Mouse (Mus musculus) Patski (cell line): ENCODE measurements around the gene Proser2. TPM values are rescaled to one million over a fixed set of nuclear protein-coding genes. Genes with fewer than 3 reads are reported as not detected.
"Not testable (repeated sequence)": the region's sequence is repeated elsewhere in the genome, so short reads cannot be mapped to it uniquely, and the experiment has no call there.

Experiments used
- ATAC-seq: fragments of 100-300 bp; one replicate; pipeline ENCODE4 v1.8.0; 2021
- CTCF ChIA-PET: fragments of 350-600 bp; sonication (Branson Sonifier 250); formaldehyde crosslinking; loops from one replicate; lab custom pipeline; 2022; ENCODE audit warnings: inconsistent platforms; lab: Charles Lee
- POLR2A ChIA-PET: fragments of 350-600 bp; sonication (Branson Sonifier 250); formaldehyde crosslinking; loops from one replicate; lab custom pipeline; 2022; ENCODE audit warnings: antibody characterized with exemption, inconsistent platforms; lab: Charles Lee
- DNase-seq: peaks from one replicate; pipeline ENCODE4 v3.0.0-alpha.2; 2011; ENCODE audit warnings: low read depth, low spot score
- H3K27me3 ChIP-seq: fragments of 371-371 bp; one replicate; pipeline ENCODE4 v1.5.1; 2021
- CTCF ChIP-seq: fragments of 100-300 bp; IDR thresholded peaks from one replicate; pipeline ENCODE4 v1.5.1; 2021
- in situ Hi-C: fragments of 300-500 bp; cut with MboI; formaldehyde crosslinking; loops from 3 replicates; pipeline ENCODE4 v1.11.1; 2018; ENCODE audit warnings: low pct_unique_long_range_greater_than_20kb, mixed read lengths
- polyA plus RNA-seq: library from polyadenylated mRNA; unstranded; gene quantifications from one replicate; pipeline ENCODE4 v1.2.3, GENCODE M21; 2021

Proser2 gene
- polyA plus RNA-seq, 1 experiment from 2014 or later, result 45.6 TPM

DNA sequence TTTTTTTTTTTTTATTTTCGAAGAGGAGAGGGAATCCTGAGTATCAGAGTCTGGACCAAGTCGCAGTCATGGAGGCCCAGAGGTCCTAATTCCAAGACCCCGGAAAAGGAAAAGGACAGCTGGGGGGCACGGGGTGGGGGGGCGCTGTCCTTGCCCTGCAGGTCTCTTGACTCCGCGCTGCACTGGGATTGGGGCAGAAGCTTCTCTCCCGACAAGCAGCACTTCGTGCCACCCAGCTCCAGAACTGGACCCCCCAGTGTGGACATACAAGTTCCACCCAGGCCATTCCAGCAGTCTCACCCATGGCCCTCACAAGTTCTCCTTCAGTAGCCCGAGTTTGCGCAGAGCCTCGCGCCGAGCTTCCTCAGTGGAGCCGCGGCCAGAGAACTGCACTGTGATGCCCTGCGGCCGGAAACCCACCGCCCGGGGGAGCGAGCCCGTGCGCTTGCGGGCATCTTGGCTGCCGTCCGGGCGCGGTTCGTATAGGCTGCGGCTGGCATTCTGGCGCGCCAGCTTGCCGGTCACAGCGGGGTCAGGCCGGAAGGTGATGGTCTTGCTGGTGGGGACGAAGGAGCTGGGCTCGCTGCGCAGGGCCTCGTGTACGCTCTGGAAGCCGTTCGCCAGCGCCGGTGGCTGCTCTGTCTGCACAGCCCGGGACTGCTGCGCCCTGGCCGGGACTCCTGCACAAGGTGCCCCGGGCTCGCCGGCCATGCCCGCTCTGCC, 29.8 kb downstream of the Proser2 start:
- H3K27me3 ChIP-seq, result no peaks in the 10 kb centered on the region
- ChIA-PET POLR2A (no interaction called here), CTCF (interaction anchor here (1.2 kb wide), 1 partner anchor 20 kb away, joined by 3 read pairs; no protein-coding TSS in a partner anchor)
- in situ Hi-C loops, result no loop called here
- no peak for TF ChIP-seq CTCF
- no peak for ATAC-seq
- no peak for DNase-seq

DNA sequence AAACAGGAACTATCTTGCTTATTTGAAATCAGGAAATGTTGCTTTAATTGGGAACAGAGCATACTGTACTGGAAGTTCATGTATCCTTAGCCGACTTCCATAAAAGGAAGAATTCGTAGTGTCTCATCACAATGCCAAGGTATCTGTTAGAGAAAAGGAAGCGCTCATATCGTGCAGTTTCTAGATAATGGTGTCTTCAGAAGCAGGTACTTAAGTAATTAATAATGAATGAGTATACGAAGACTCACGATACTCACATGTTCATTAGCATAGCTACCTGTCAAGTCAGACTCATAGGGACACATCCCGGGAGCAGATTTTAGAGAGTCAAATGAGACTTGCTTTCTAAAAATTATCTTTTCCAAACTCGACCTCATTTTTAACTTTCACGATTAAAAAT, 30.6 kb downstream of the Proser2 start:
- ATAC-seq (no peak), DNase-seq (no peak)
- no peak for TF ChIP-seq CTCF
- H3K27me3 ChIP-seq, result no peaks in the 10 kb centered on the region
- POLR2A ChIA-PET, result no interaction called here
- in situ Hi-C loops, result no loop called here
- CTCF ChIA-PET, result no interaction called here

DNA sequence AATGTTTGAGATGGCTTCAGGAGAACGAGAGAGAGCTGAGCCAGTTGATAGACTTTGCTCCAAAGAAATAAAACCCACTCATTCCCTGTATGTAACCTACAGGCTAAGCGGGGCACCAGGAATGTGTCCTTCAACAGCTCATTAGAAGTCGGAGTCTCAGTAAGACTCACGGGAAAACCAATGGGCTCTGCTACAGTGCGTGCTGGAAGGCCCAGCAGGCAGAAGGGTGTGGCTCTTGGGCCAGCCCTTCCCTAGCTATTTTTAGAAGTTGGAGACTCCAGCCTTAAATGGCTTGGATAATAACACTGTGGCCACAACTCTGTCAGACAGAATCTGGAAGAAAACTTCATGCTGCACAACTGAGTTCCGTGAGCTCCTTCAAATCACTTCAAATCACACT, 31.1 kb downstream of the Proser2 start:
- TF ChIP-seq CTCF, result no peak
- in situ Hi-C loops, result no loop called here
- DNase-seq (no peak), ATAC-seq (no peak)
- H3K27me3 ChIP-seq, result no peaks in the 10 kb centered on the region
- ChIA-PET CTCF (interaction anchor here (0.7 kb wide), 1 partner anchor 66 kb away, joined by 3 read pairs; no protein-coding TSS in a partner anchor), POLR2A (interaction anchor here (0.7 kb wide), 1 partner anchor 10 kb away, joined by 4 read pairs; no protein-coding TSS in a partner anchor)

DNA sequence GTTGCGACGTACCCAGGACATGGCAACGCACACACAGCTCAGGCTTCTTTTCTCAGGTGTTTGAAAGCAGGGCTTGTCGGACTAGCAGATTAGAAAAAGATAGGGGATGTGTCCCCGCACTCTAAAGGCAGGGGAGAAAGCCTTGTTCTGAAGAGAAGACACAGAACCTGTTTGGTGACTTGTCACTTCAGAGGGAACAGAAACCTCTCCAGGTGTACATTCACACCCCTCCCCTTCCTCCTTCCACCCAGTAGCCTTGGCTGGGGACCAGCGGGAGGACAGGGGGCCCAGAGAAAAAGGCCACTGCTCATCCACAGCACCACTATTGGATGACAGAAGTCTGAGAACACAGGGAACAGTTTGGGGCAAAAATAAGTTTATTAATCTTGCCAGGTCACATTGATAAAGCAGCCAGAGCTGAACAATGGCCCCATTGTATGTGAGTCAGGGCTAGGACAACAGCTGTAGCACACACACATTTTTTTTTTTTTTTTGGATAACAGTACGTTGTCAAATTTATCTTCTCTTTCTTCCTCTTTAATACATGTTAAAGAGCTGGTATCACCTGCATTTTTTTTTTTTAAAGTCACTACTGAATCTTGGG, 32.8 kb downstream of the Proser2 start:
- CTCF ChIA-PET, result no interaction called here
- no peak for ATAC-seq
- in situ Hi-C loops, result no loop called here
- no peaks in the 10 kb centered on the region for H3K27me3 ChIP-seq
- POLR2A ChIA-PET, result interaction anchor here (0.6 kb wide), 1 partner anchor 16 kb away, joined by 3 read pairs; no protein-coding TSS in a partner anchor
- TF ChIP-seq CTCF, result no peak
- DNase-seq, result no peak

DNA sequence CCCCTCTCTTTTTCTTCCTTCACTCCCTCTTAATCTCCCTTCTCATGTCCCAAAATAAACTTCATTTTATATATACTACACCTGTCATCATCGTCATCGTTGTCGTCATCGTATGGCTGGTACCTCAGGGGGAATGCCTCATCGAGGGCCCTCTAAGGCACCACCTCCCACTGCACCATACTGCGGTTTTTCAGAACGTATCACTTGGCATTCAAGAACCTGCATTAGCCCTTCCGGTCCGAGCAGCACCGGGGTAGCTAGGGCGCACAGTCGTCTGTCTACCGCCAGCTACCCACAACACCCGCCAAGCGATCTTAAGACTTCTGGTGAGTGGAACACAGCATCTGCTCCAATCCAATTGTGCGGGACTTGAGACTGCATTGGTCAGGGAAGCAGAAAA, 40.1 kb downstream of the Proser2 start:
- in situ Hi-C loops, H3K27me3 ChIP-seq, CTCF ChIA-PET, POLR2A ChIA-PET, ATAC-seq, DNase-seq: not testable (repeated sequence)

DNA sequence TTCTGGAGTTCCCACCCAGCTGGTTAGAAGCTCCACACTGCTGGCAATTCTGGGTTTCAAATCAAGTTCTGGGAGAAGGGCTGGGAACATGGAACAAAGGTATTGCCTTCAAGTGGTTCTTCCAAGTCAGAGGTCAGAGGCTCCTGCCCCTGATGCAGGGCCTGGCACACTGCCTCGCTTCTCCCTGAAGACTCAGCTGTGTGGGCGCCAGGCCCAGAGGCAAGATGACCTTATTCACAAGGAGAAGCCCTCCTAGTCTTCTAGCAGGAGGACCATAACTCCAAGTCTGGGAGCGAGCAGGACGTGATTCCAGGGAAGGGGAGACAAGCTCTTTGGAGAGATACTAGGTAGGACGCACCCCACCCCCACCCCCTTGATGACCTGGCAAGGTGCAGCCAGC, 42.9 kb downstream of the Proser2 start:
- CTCF ChIA-PET, result interaction anchor here (0.9 to 1.4 kb wide), 2 partner anchors 9 to 18 kb away, joined by 3 read pairs; no protein-coding TSS in a partner anchor
- no peaks in the 10 kb centered on the region for H3K27me3 ChIP-seq
- ATAC-seq (no peak), DNase-seq (no peak)
- in situ Hi-C loops, result no loop called here
- TF ChIP-seq CTCF, result no peak
- POLR2A ChIA-PET, result no interaction called here

DNA sequence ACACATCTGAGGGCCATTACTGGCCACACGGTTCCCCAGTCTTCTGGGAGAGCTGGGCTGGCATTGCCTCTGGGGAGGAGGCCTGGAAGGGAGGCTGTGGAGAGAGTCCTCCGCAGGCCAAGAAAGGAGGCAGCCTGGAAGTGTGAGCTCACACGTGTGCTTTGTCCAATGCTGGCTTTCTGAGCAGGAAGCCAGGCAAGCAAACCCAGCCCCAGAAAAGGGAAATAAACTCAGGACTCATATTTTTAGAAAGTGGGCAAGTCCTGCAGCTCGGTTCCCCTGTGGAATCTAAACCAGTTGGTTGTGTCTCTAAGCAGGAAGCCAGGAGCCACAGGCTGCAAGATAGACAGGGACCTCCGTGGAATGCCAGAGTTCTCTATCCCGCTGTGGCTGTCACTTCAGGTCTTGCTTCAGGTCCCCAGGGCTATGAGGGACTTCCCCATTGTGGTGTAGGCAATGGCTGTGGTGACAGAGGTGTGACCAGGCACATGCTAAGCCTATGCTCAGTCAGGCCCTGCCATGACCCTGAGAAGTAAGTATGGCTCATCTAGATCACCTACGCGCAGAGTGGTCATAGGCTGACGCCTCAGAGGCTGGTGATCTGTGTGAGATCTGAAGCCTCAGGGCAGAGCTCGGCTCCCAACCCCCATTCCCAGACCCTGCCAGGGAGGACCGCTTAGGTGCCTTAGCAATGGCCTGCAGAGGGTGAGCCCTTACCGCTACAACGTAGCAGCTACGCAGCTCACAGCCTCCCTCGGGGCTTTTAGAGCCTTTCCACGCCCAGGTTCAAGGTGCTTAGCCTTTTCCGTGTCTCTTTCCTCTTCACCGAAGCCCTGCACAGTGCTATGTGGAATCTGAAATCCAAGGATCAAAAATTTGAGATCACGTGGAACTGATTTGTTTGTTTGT, 44.1 kb downstream of the Proser2 start:
- POLR2A ChIA-PET, result interaction anchor here (0.6 kb wide), 1 partner anchor 254 kb away, joined by 3 read pairs; no protein-coding TSS in a partner anchor
- TF ChIP-seq CTCF, result no peak
- in situ Hi-C loops, result no loop called here
- ATAC-seq, result no peak
- H3K27me3 ChIP-seq, result no peaks in the 10 kb centered on the region
- no peak for DNase-seq
- CTCF ChIA-PET, result interaction anchor here (1.4 kb wide), 1 partner anchor 8 kb away, joined by 3 read pairs; no protein-coding TSS in a partner anchor

DNA sequence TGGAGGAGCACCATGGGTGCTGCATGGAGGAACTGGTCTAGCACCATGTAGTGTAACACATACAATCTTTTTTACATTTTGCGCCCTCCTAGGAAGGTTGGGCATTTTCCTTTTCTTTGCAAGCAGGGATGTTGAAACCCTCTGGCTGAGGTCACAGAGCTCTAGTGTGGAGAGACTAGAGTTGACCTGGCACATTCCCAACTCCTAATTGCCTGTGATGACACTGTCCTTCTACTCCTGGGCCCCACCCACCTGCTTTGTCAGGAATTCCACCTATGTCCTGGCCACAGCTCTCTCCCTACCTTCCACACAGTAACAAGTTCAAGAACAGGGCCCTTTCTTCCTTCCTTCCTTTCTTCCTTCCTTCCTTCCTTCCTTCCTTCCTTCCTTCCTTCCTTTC, 46.3 kb downstream of the Proser2 start:
- CTCF ChIA-PET, result no interaction called here
- H3K27me3 ChIP-seq, result no peaks in the 10 kb centered on the region
- no peak for DNase-seq
- ATAC-seq, result no peak
- no peak for TF ChIP-seq CTCF
- POLR2A ChIA-PET, result no interaction called here
- in situ Hi-C loops, result no loop called here

DNA sequence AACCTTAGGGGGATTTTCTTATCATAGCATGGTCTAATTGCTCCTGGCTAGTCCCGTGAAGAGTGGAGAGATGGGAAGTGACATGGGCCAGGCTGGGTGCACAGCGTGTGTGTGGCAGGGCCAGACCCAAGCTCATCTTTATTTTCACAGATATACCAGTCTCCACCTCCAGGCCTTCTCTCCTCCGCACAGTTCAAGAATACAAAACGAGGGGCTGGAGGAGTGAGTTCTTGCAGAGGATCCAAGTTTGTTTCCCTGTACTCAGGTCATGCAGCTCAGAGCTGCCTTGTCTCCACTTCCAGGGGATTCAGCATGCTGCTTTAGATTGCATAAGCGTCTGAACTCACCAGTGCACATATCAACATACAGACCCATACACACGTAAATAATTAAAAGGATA, 47.4 kb downstream of the Proser2 start:
- TF ChIP-seq CTCF, result no peak
- POLR2A ChIA-PET, result no interaction called here

DNA sequence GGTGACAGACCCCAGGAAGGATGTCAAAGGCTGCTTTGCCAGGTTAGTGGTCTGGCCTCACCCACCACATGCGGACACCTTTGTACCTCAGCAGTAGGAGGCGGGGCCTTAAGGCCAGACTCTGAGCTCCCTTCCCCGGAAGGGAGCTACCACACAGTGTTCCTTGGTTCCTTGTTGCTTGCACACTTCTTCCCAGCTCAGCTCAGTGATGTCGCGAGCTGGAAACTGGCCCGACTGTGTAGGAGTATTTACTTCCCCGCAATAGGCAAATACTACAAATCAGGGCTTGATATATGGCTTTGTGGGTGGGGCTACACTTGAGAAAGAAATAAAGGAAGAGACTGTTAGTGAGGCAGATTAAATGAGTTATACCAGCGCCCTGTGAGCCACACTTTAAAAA, 48.9 kb downstream of the Proser2 start:
- ATAC-seq (no peak), DNase-seq (no peak)
- H3K27me3 ChIP-seq, result no peaks in the 10 kb centered on the region
- ChIA-PET POLR2A (interaction anchor here (0.6 kb wide), 1 partner anchor 17 kb away, joined by 3 read pairs; no protein-coding TSS in a partner anchor), CTCF (no interaction called here)
- in situ Hi-C loops, result no loop called here
- no peak for TF ChIP-seq CTCF

More for the DNA sequence above, 47.4 kb downstream of the Proser2 start:
- DNase-seq, result no peak
- no peaks in the 10 kb centered on the region for H3K27me3 ChIP-seq
- in situ Hi-C loops, result no loop called here
- no peak for ATAC-seq
- CTCF ChIA-PET, result no interaction called here
